Mouse (Mus musculus) adrenal gland (tissue): ENCODE measurements around the gene Cant1.

Source experiments
- intact Hi-C: fragments of 180-260 bp; cut with DNase I; formaldehyde crosslinking; loops from one replicate; pipeline ENCODE4 v1.15.1; 2025

The Cant1 gene

DNA sequence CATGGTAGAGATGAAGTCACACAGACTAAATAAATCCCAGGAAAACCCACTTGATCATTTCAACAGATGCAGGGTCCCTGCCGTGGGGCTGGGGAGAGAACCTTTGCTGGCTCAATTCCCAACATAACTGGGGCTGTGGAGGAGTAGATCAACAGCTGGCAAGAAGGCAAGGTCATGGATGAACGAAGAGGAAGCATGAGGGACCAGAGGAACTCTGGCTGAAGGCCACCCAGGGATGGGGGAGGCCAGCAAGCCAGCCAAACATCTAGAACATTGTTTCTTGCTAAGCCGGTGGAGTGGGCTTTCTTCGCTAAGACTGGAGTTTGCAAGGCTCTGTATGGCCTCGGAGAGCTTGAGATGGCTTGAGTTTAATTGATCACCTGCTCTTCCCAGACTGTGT lies 43.0 kb downstream of the Cant1 start:
- intact Hi-C loops: no loop called here

DNA sequence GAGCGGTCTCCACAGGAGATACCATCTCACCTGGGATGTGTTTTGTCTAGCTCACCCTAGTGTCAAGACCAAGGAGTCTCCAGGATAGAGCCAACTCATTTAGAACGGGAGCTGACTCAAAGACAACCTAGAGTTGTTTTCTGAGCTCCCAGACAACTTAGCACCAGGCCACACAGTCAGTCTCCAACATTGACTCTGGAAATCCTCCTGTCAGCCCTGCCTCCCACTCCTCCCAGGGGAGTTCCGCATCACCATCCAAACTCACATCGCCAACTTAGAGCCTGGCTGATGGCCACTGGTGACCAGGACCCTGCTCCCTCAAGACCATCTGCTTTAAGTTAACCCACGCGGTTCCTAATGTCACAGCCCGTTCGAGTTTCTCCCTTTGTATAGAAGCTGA lies 43.4 kb downstream of the Cant1 start:
- intact Hi-C loops: no loop called here

DNA sequence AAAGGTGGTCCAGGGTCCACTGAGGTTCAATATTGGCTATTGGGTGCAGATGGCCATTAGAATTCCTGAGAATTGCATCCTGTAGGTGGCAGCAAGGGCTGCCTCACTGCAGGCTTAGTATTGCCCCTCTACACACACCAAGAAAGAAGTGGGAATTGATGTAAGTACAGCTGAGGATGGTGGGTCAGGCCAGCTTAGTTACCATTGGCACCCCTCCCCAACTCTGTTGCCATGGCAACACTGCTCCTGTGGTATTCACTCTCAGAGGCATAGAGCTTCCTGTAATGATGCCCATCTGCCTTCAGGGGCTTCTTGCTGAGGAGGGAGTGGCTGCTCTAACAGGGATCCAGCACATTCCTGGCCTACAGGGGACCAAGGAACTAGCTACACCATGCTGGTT lies 43.9 kb downstream of the Cant1 start:
- intact Hi-C loops: no loop called here

DNA sequence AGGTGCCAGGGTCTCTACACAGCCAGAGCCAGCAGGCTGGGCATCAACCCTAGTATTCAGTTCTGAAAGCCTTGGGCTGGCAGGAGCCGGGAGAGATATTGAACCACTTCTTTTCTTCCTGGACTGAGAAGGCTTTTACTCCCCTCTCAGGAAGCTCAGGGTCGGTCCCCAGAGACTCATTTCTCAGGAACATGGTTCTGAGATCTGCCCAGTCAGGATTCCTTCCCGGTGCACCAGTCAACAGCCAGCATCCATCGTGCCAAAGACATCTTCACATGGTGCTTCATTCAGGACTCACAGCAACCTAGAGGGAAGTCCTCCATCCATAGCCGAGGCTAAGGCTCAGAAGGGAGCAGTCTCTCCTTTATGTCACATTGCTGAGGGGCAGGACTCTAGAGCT lies 44.4 kb downstream of the Cant1 start:
- intact Hi-C loops: no loop called here

DNA sequence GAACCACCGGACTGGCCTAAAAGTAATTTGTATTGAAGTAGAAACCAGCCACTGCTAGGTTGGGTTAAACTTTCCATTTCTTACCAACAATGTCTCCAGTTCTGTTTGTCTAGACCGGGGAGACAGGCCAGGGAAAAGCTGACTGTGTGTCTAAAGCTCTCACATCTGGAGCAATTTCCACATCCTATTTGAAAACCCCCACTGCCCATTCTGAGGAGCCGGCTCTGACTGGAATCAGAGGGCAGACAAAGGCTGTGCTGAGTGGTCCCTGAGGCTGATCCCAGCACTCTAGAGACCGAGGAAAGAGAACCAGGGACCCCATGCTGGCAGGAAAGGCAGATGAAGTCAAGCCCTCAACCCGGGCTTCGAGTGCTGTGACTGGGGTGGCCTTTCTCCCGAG lies 46.2 kb downstream of the Cant1 start:
- intact Hi-C loops: no loop called here

DNA sequence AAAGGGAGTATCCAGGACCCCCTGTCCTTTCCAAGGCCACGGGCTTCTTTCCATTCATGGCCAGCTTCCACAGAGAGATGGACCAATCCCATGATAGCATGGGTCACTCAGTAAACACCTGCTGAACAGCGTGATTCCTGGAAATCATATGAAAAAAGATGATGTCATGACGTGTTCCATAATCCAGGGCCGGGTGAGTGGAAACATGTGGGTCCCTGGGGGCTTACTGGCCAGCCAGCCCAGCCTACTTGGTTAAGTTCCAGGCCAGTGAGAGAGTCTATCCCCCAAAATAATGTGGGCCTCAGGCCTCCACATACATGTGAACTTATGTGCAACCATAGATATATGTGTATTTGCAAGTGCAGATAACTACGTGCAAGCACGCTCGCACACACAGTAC lies 47.0 kb downstream of the Cant1 start:
- intact Hi-C loops: no loop called here

DNA sequence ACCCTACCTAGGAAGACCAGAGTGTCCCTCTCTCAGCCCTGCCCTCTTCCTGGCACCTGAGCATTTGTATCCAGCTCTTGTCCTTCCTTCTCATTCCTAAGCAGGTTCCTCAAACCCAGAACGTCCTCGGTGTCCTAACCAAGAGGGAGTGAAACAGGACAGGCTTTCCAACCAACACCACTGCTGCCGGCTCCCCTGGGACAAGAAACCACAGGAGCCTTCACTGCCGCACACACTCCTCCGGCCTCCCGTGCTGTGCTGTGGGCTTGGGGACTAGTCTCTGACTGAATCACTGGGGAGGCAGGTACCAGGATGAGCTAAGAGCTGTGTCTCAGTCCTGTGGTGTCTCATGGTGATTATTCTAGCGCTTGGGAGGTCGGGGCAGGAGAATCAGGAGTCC lies 49.2 kb downstream of the Cant1 start:
- intact Hi-C loops: no loop called here

DNA sequence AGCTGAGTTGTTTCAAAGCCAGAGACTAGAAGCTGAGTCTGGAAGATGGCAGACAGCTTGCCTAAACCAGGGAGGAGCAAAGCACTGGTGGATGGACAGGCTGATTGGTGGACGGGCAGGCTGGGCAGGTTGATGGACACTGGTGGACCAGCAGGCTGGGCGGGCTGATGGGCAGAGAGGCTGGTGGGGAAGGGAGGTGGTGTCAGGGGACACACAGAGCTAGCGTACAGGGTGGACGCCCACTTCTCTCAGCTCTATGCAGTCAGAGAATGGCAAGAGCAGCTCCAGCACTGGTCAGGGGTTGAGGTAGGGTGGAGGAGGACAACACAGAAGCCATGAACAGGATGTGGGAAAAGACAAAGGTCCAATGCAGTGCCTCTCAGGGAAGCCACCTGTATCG lies 49.6 kb downstream of the Cant1 start:
- intact Hi-C loops: no loop called here

DNA sequence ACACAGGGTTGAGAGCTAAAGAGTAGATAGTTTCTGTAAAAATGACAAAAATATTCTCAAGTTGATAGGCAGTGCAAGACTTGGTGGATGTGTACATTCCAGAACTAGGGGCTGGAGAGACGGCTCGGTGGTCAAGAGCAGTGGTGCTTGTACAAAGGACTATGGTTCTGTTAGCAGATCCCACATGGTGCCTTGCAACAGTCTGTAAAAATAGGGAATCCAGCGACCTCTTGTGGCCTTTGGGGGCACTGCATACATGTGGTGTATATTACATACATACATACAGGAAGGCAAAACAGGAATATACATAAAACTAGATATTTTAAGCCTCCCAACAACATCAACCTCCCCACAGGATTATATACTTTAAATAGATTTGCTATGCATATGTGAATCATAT lies 50.6 kb downstream of the Cant1 start:
- intact Hi-C loops: no loop called here

DNA sequence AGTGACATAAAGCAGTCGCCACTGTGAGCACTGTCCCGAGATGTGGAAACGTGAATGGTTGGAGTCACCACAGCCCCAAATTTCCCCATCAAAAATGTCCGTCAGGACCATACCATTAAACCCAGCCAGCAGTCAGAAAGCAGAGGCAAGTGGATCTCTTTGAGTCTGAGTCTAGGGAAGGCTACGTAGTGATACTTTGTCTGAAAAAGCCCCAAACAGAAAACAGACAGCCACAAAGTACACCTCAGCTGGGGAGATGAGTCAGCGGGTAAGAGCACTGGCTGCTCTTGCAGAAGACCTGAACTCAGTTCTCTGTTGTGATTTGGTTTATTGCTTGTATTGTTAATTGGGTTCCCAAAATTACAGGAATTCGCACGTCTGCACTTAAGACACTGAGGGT lies 52.3 kb downstream of the Cant1 start:
- intact Hi-C loops: no loop called here

DNA sequence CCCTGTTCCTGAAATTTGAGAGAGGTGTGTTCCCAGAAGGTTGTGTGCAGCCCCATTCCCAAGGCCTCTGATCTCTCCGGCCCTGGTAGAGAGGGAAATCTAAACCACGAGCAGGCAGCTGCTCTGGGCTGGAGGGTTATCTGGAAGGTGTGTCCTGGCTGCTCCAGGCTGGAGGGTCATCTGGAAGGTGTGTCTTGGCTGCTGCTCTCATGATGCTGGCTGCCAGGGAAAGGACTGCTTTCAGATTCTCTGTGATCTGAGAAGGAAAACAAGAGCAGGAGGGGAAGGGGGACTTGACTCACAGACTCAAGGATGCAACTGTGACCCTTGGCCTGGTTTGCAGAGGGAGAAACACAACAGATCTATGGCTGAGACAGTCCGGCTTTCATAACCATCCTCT lies 52.8 kb downstream of the Cant1 start:
- intact Hi-C loops: no loop called here

DNA sequence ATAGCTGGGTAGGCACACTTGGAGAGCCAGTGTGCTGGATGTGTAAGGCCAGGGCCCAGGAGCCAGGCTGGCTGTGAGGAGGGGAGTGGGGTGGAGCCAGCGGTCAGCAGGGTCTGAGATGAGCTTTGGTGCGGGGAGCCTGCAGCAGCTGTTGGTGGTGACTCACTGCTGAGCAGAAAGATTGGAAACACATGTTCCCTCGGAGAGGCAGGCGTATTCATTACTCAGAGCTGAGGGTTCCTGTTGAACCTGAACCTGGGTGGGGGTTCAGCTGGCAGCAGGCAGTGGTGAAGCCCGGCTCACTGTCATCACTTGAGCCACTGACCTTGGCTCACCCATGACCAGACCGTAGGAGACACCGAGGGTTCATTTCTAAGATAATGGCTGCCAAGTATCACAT lies 53.7 kb downstream of the Cant1 start:
- intact Hi-C loops: no loop called here

DNA sequence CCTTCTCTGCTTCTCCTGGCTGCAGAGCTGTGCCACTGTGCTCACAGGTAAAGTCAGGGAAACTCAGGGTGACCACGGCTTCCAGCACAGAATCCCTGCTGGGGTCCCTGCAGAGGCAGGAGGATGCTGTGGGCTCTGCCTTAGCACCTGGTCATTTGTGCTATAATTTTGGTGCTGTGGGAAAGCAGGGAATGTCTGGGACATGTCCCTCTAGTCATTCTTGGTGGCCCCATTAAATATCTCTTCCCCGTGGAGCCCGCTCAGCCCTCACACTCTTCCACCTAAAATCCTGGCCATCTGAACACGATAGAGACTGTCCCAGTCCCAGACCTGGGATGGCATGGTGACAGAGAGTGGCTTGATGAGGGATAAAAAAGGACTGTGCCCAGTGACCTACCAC lies 54.9 kb downstream of the Cant1 start:
- intact Hi-C loops: loop anchor here (5.0 kb wide), 1 partner anchor 42 kb away; no protein-coding TSS in a partner anchor

DNA sequence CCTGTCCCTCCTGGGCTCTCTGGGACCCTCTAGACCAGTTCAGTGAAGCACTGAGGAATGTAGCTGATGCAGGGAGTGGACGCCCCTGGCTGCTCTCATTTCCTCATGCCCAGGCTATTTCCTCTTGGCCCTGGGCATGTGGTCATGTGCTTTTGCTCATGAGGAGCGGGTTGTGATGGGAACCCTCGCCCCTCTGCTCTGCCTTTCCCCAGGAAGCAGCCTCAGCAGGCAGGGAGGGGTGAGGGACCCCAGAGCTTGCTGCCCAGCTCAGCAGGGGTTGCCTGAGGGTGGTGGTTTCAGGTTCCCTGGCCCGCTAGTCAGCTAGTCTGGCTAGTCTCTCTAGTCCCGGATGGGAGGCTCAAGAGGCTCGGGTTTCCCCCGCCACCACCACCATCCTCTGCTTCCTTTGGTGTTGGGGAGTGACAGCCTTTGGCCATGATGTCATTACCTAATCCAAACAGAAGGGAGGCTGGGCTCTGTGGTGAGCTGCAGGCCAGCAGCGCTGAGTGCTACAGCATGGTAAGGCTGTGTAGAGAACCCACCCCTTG lies 55.8 kb downstream of the Cant1 start:
- intact Hi-C loops: loop anchor here (5.0 kb wide), 1 partner anchor 41 kb away; no protein-coding TSS in a partner anchor

DNA sequence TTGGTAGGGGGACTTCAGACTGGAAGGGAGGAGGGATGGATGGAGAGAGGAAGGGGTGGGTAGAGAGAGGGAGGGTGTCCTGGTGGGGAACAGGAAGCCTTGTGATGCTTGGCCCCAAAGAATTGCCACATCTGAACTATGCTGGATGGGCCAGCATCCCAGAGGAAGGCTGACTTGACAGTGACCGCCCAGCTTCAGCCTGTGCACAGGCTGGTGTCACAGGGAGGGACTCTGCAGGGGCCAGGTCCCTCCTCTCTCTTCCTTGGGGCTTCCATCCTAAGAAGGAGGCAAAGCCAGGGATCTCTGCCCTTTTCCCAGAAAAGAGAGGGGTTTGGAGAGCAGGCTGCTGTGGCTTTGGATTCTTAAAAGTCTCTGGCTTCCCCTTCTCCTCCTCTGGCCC lies 56.4 kb downstream of the Cant1 start:
- intact Hi-C loops: loop anchor here (5.0 kb wide), 1 partner anchor 40 kb away; no protein-coding TSS in a partner anchor

DNA sequence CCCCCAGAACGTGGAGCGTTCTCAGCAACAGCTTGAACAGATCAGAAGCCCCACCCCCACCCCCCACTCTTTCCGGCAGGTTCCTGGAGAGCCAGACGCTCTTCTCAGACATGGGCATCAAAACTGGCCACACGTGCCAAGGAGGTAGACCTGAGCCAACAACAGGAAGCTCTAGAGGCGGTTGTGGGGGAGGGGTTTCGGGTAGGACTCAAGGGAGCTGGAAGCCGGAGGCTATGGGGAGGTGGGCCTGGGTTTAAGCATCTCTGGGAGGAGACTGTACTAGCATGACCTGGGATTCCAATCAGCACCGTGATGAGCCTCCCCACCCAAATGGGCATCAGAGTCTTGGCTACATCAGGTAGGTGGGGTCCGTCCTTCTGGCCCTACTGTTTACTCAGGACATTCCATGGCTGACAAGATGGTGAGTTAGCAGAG lies 58.0 kb downstream of the Cant1 start:
- intact Hi-C loops: loop anchor here (5.0 kb wide), 1 partner anchor 39 kb away; no protein-coding TSS in a partner anchor

DNA sequence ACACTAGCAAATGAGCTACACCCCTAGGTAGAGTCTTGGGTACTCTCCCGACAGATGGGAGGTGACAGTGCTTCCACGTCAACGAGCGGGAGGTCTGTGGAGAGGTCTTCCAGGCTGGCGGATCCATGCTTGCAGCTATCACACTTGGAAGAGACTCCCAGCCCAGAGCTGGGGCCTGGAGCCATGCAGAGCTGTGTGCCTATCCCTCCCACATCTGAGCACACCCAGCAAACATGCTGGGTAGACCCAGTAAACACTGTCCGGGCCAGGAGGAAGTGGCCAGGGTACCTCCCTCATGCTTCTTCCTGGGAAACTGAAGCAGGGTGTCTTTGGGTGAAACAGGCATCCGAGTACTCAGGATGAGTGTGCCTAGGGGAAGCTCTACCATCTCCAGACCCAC lies 58.4 kb downstream of the Cant1 start:
- intact Hi-C loops: loop anchor here (5.0 kb wide), 1 partner anchor 38 kb away; no protein-coding TSS in a partner anchor
